Comparison of ENCODE assay signal across 33 mouse cellular contexts in the genomic region with DNA sequence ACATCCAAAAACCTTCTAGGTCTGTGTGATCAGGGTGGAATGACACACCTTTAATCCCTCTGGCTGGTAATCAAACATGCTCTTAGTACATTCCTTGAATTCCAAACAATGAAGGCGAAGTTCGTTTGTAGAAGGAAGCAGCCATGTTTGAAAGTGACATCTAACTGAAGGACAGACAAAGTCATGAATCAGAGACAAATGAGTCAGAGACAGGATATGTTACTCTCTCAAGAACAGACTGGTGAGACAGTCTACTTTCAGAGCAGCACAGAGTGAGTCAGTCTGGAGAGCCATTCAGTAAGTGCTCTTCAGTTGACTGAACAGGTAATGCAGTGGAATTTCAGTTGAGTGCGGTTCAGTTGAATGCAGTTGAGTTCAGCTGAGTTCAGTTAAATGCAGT.
A peak's percentile ranks its signal among the peaks of the same experiment; 100 is the strongest.
DNase-seq lines count a peak whose midpoint lies in the region; ATAC-seq and TF ChIP-seq lines count a peak whose summit lies in the region.
"Had no signal": no experiment of that assay in that cellular context is flagged by ENCODE, and none has a peak within 500 bp of the region (broad histone marks: within the 10 kb centered on the region; RNA-seq: fewer than 3 reads in every experiment).

No protein-coding gene starts in this region.

- H3K4me2 ChIP-seq in kidney, postnatal 0 days (ENCODE audit: low read length) = no peak overlapping the region
- H3K4me2 ChIP-seq: embryonic facial prominence, embryonic 12.5 days; embryonic facial prominence, embryonic 15.5 days; forebrain, embryonic 13.5 days; heart, embryonic 11.5 days; heart, embryonic 15.5 days; hindbrain, embryonic 14.5 days had no signal

- DNase-seq in kidney, postnatal 0 days (ENCODE audit: low spot score) = no peak
- DNase-seq in kidney, postnatal 14 days = no peak
- peak; percentile 79 for DNase-seq in 3T3-L1 (ENCODE audit: low read depth, low spot score)
- DNase-seq in Patski (ENCODE audit: low read depth, low spot score) = peak; percentile 54
- DNase-seq in spleen, adult 18-20 months = no peak
- no peak for DNase-seq in forebrain, embryonic 10.5 days (ENCODE audit: extremely low spot score, low spot score)
- DNase-seq: adrenal gland, postnatal 14 days; cerebellum, adult 11 months; cerebellum, adult 2 months; cerebellum, adult 9-11 months; cerebellum, postnatal 25 days; gastrocnemius, adult 2 months; gastrocnemius, postnatal 14 days; heart, adult 11 months; heart, postnatal 10 days; heart, postnatal 36 days; kidney, adult 18-20 months had no signal

- POLR2A ChIA-PET in Patski (lab: Charles Lee) = no interaction called here

- in situ Hi-C loops in Patski (cut with MboI; ENCODE audit: low pct_unique_long_range_greater_than_20kb) = loop anchor here (10.0 kb wide), 1 partner anchor 328 kb away; no protein-coding TSS in a partner anchor

- CTCF ChIA-PET in Patski (lab: Charles Lee) = interaction anchor here (1.0 to 2.1 kb wide), 4 partner anchors 11 to 516 kb away, joined by 3 to 7 read pairs (median 4); no protein-coding TSS in a partner anchor

- no peaks in the 10 kb centered on the region for H3K9me3 ChIP-seq in kidney, postnatal 0 days (replicated peaks; ENCODE audit: low read length)
- no peaks in the 10 kb centered on the region for H3K9me3 ChIP-seq in forebrain, embryonic 10.5 days
- H3K9me3 ChIP-seq: embryonic facial prominence, embryonic 12.5 days; embryonic facial prominence, embryonic 15.5 days; forebrain, embryonic 13.5 days; G1E; heart, embryonic 15.5 days had no signal

- ATAC-seq in kidney, postnatal 0 days (replicated peaks; ENCODE audit: low FRiP score, low read depth) = 0 out of 2 replicates have a peak, but pooled peaks have one; percentile 13
- peak; percentile 100 for ATAC-seq in Patski
- ATAC-seq: activated CD4-positive, CD25-positive, alpha-beta regulatory T cell, adult 4 months; forebrain, embryonic 13.5 days; forebrain, embryonic 16.5 days; hindbrain, postnatal 0 days; inflammation-experienced regulatory T-cells, adult 6 months; intestine, embryonic 16.5 days had no signal

- WGBS in kidney, postnatal 0 days = 68% methylated on average over 3 of the region's 3 CpGs
- 87% methylated on average over 3 of the region's 3 CpGs for WGBS in forebrain, embryonic 10.5 days

- no peaks in the 10 kb centered on the region for H3K27me3 ChIP-seq in kidney, postnatal 0 days (ENCODE audit: insufficient read depth, low read length)
- no peaks in the 10 kb centered on the region for H3K27me3 ChIP-seq in Patski
- H3K27me3 ChIP-seq in forebrain, embryonic 10.5 days (ENCODE audit: poor library complexity, severe bottlenecking) = no peaks in the 10 kb centered on the region
- H3K27me3 ChIP-seq: CH12.LX; embryonic facial prominence, embryonic 15.5 days; forebrain, embryonic 13.5 days; heart, embryonic 15.5 days had no signal

- H3K4me1 ChIP-seq in kidney, postnatal 0 days (replicated peaks; ENCODE audit: insufficient read depth, low read length) = no peaks in the 10 kb centered on the region
- peaks cover 10% of the 10 kb centered on the region for H3K4me1 ChIP-seq in embryonic fibroblast, embryonic 13.5 days (ENCODE audit: control insufficient read depth, insufficient read depth, low read length)
- no peaks in the 10 kb centered on the region for H3K4me1 ChIP-seq in forebrain, embryonic 10.5 days
- H3K4me1 ChIP-seq: embryonic facial prominence, embryonic 12.5 days; embryonic facial prominence, embryonic 15.5 days; forebrain, embryonic 13.5 days; hindbrain, embryonic 10.5 days had no signal

- no peak for TF ChIP-seq POLR2A in embryonic fibroblast, embryonic 13.5 days (IDR thresholded peaks at IDR 0.05; ENCODE audit: low read depth, low read length)

- H3K36me3 ChIP-seq in kidney, postnatal 0 days (ENCODE audit: insufficient read depth, low read length) = no peaks in the 10 kb centered on the region
- no peaks in the 10 kb centered on the region for H3K36me3 ChIP-seq in forebrain, embryonic 10.5 days (replicated peaks)
- H3K36me3 ChIP-seq: embryonic facial prominence, embryonic 12.5 days; embryonic facial prominence, embryonic 15.5 days; G1E; heart, embryonic 15.5 days; hindbrain, embryonic 10.5 days had no signal

- H3K9ac ChIP-seq in kidney, postnatal 0 days (ENCODE audit: low read depth, low read length) = no peak overlapping the region
- H3K9ac ChIP-seq: embryonic facial prominence, embryonic 12.5 days; embryonic facial prominence, embryonic 15.5 days; forebrain, embryonic 13.5 days; heart, embryonic 15.5 days; hindbrain, embryonic 14.5 days had no signal

- TF ChIP-seq CTCF in kidney, postnatal 0 days (IDR thresholded peaks at IDR 0.05; ENCODE audit: low read depth) = no peak
- no peak for TF ChIP-seq CTCF in Patski (IDR thresholded peaks at IDR 0.05)
- no peak for TF ChIP-seq CTCF in embryonic fibroblast, embryonic 13.5 days (IDR thresholded peaks at IDR 0.05; ENCODE audit: borderline replicate concordance, insufficient read depth, low read length)

- H3K4me3 ChIP-seq in kidney, postnatal 0 days (replicated peaks; ENCODE audit: low read depth, low read length) = no peak overlapping the region
- H3K4me3 ChIP-seq in embryonic fibroblast, embryonic 13.5 days (ENCODE audit: insufficient read depth, low read length) = no peak overlapping the region
- H3K4me3 ChIP-seq in forebrain, embryonic 10.5 days = no peak overlapping the region
- H3K4me3 ChIP-seq: embryonic facial prominence, embryonic 12.5 days; embryonic facial prominence, embryonic 15.5 days; erythroblast, embryonic 14.5 days; forebrain, embryonic 13.5 days; gastrocnemius, adult 2 months; heart, embryonic 15.5 days; hindbrain, embryonic 10.5 days had no signal

- no peak overlapping the region for H3K27ac ChIP-seq in kidney, postnatal 0 days
- peak overlapping the region; percentile 84 for H3K27ac ChIP-seq in embryonic fibroblast, embryonic 13.5 days (ENCODE audit: insufficient read depth, low read length)
- no peak overlapping the region for H3K27ac ChIP-seq in forebrain, embryonic 10.5 days
- H3K27ac ChIP-seq: embryonic facial prominence, embryonic 12.5 days; embryonic facial prominence, embryonic 15.5 days; forebrain, embryonic 13.5 days; gastrocnemius, adult 2 months; heart, embryonic 15.5 days; hindbrain, embryonic 10.5 days; hindbrain, embryonic 14.5 days; hindbrain, postnatal 0 days had no signal

Comparison
In these comparisons a context has a peak if more than half of its experiments do, and no peak if none do; other contexts are left out.
1. DNase-seq: peak in 3T3-L1 (single experiment) and Patski (single experiment); none in kidney, postnatal 0 days (single experiment), kidney, postnatal 14 days (single experiment), spleen, adult 18-20 months (0 of 2) and forebrain, embryonic 10.5 days (single experiment).